Mouse (Mus musculus): ENCODE measurements around the gene Kctd8. TPM values are rescaled to one million over a fixed set of nuclear protein-coding genes. Genes with fewer than 3 reads are reported as not detected.

The Kctd8 gene
- polyA plus RNA-seq, 1 experiment from 2014 or later, result 13.6 TPM

GRCm38 (mm10) chr5:69222608-69223007, 118.9 kb downstream of the Kctd8 start:
- H3K4me1 ChIP-seq (ENCODE audit: control insufficient read depth, insufficient read depth, low read length), result no peaks in the 10 kb centered on the region
- no peak overlapping the region for H3K9ac ChIP-seq (replicated peaks; ENCODE audit: low read length)
- DNase-seq (no peak), ATAC-seq (ENCODE audit: low FRiP score, low TSS enrichment) (no peak)
- H3K27me3 ChIP-seq (ENCODE audit: control insufficient read depth, insufficient read depth, low read length), result no peaks in the 10 kb centered on the region
- no peak overlapping the region for H3K4me2 ChIP-seq (ENCODE audit: low read length)
- H3K9me3 ChIP-seq (ENCODE audit: control insufficient read depth, low read length), result no peaks in the 10 kb centered on the region
- no peak overlapping the region for H3K27ac ChIP-seq (replicated peaks; ENCODE audit: low read depth, low read length)
- H3K4me3 ChIP-seq (replicated peaks; ENCODE audit: low read depth, low read length), result no peak overlapping the region
- no peaks in the 10 kb centered on the region for H3K36me3 ChIP-seq (ENCODE audit: control insufficient read depth, insufficient read depth, low read length)
- 85% methylated on average over 1 of the region's 1 CpGs for WGBS

GRCm38 (mm10) chr5:69215216-69215615, 126.3 kb downstream of the Kctd8 start:
- DNase-seq (no peak), ATAC-seq (ENCODE audit: low FRiP score, low TSS enrichment) (no peak)
- 85% methylated on average over 3 of the region's 3 CpGs for WGBS
- Histone ChIP-seq H3K4me3 (replicated peaks; ENCODE audit: low read depth, low read length) (no peak overlapping the region), H3K9ac (replicated peaks; ENCODE audit: low read length) (no peak overlapping the region), H3K36me3 (ENCODE audit: control insufficient read depth, insufficient read depth, low read length) (no peaks in the 10 kb centered on the region), H3K27me3 (ENCODE audit: control insufficient read depth, insufficient read depth, low read length) (no peaks in the 10 kb centered on the region), H3K27ac (replicated peaks; ENCODE audit: low read depth, low read length) (no peak overlapping the region), H3K4me2 (ENCODE audit: low read length) (no peak overlapping the region), H3K9me3 (ENCODE audit: control insufficient read depth, low read length) (no peaks in the 10 kb centered on the region), H3K4me1 (ENCODE audit: control insufficient read depth, insufficient read depth, low read length) (no peaks in the 10 kb centered on the region)

- DNase-seq (peak; percentile 3), ATAC-seq (ENCODE audit: low FRiP score, low TSS enrichment) (no peak)
- Histone ChIP-seq H3K9me3 (ENCODE audit: control insufficient read depth, low read length) (no peaks in the 10 kb centered on the region), H3K27ac (replicated peaks; ENCODE audit: low read depth, low read length) (no peak overlapping the region), H3K4me2 (ENCODE audit: low read length) (no peak overlapping the region), H3K36me3 (ENCODE audit: control insufficient read depth, insufficient read depth, low read length) (no peaks in the 10 kb centered on the region), H3K4me3 (replicated peaks; ENCODE audit: low read depth, low read length) (no peak overlapping the region), H3K4me1 (ENCODE audit: control insufficient read depth, insufficient read depth, low read length) (no peaks in the 10 kb centered on the region), H3K27me3 (ENCODE audit: control insufficient read depth, insufficient read depth, low read length) (no peaks in the 10 kb centered on the region), H3K9ac (replicated peaks; ENCODE audit: low read length) (no peak overlapping the region)
These were observed 132.1 kb downstream of the Kctd8 start for GRCm38 (mm10) chr5:69209401-69209800.

- no peak overlapping the region for H3K4me3 ChIP-seq (replicated peaks; ENCODE audit: low read depth, low read length)
- 77% methylated on average over 2 of the region's 2 CpGs for WGBS
- no peak overlapping the region for H3K27ac ChIP-seq (replicated peaks; ENCODE audit: low read depth, low read length)
- H3K36me3 ChIP-seq (ENCODE audit: control insufficient read depth, insufficient read depth, low read length), result no peaks in the 10 kb centered on the region
- no peak for DNase-seq
- H3K4me2 ChIP-seq (ENCODE audit: low read length), result no peak overlapping the region
- no peaks in the 10 kb centered on the region for H3K27me3 ChIP-seq (ENCODE audit: control insufficient read depth, insufficient read depth, low read length)
- no peaks in the 10 kb centered on the region for H3K9me3 ChIP-seq (ENCODE audit: control insufficient read depth, low read length)
- ATAC-seq (ENCODE audit: low FRiP score, low TSS enrichment), result no peak
- no peaks in the 10 kb centered on the region for H3K4me1 ChIP-seq (ENCODE audit: control insufficient read depth, insufficient read depth, low read length)
- no peak overlapping the region for H3K9ac ChIP-seq (replicated peaks; ENCODE audit: low read length)
These were observed 133.8 kb downstream of the Kctd8 start for GRCm38 (mm10) chr5:69207713-69208112.

DNA sequence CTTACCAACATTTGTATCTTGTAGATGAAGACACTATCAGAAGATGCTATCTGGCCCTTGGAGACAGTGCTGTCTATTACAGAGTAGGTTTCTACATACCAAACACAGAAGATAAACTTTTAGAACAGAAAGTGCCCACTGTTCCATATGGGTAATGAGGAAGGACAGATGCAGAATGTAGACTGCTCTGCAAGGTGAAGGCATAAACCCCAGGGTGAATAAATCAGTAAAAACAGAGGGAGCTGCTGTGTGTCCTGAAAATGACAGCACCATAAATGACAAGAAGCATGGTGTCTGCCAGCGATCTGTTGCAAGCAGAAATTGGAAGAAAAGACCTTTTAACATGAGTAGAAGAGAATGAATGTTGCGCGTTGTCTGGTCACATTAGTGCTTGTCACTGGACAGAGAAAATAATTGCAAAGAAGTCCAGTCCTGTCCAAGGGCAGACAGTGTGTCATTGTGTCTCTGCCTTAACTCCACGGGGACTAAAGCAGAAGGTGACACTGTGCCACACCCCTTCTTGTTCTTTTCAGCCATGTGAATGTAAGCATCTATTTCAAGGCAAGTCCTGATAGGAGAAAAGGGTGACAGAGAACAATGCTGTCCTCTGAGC, 181.5 kb downstream of the Kctd8 start:
- WGBS, result 62% methylated on average over 4 of the region's 4 CpGs
- no peak overlapping the region for H3K4me3 ChIP-seq (replicated peaks; ENCODE audit: low read depth, low read length)
- no peaks in the 10 kb centered on the region for H3K9me3 ChIP-seq (ENCODE audit: control insufficient read depth, low read length)
- H3K9ac ChIP-seq (replicated peaks; ENCODE audit: low read length), result no peak overlapping the region
- no peak overlapping the region for H3K4me2 ChIP-seq (ENCODE audit: low read length)
- H3K36me3 ChIP-seq (ENCODE audit: control insufficient read depth, insufficient read depth, low read length), result no peaks in the 10 kb centered on the region
- DNase-seq, result no peak
- 0 out of 2 replicates have a peak, but pooled peaks have one; percentile 34 for ATAC-seq (ENCODE audit: low FRiP score, low TSS enrichment)
- no peak overlapping the region for H3K27ac ChIP-seq (replicated peaks; ENCODE audit: low read depth, low read length)
- H3K27me3 ChIP-seq (ENCODE audit: control insufficient read depth, insufficient read depth, low read length), result no peaks in the 10 kb centered on the region
- no peaks in the 10 kb centered on the region for H3K4me1 ChIP-seq (ENCODE audit: control insufficient read depth, insufficient read depth, low read length)

- H3K27me3 ChIP-seq (ENCODE audit: control insufficient read depth, insufficient read depth, low read length), result no peaks in the 10 kb centered on the region
These were observed 185.0 kb downstream of the Kctd8 start for GRCm38 (mm10) chr5:69156489-69156888.

DNA sequence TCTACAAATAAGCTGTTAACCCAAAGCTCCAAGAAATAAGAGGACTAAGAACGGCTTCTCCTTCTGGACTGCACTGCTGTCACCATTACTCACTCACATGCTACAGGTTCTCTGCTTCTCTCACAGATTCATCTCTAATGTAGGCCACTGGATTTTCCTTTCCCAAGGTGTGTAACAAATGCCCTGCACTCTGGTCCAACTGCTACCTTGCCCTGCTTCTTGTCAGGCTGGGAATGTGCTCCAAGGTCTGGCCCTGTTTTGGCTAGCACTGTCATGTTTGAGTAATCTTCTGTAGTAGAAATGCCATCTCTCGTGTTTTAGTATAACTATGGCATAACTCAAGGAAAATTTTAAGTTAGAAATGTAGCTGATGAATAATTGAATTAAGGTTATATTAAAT, 195.7 kb downstream of the Kctd8 start:
- H3K4me3 ChIP-seq (replicated peaks; ENCODE audit: low read depth, low read length), result no peak overlapping the region
- no peak for DNase-seq
- H3K27me3 ChIP-seq (ENCODE audit: control insufficient read depth, insufficient read depth, low read length), result no peaks in the 10 kb centered on the region
- H3K36me3 ChIP-seq (ENCODE audit: control insufficient read depth, insufficient read depth, low read length), result no peaks in the 10 kb centered on the region
- H3K4me1 ChIP-seq (ENCODE audit: control insufficient read depth, insufficient read depth, low read length), result no peaks in the 10 kb centered on the region
- H3K9me3 ChIP-seq (ENCODE audit: control insufficient read depth, low read length), result no peaks in the 10 kb centered on the region
- no peak overlapping the region for H3K9ac ChIP-seq (replicated peaks; ENCODE audit: low read length)
- ATAC-seq (ENCODE audit: low FRiP score, low TSS enrichment), result no peak
- 90% methylated on average over 2 of the region's 2 CpGs for WGBS
- no peak overlapping the region for H3K4me2 ChIP-seq (ENCODE audit: low read length)
- no peak overlapping the region for H3K27ac ChIP-seq (replicated peaks; ENCODE audit: low read depth, low read length)

More at GRCm38 (mm10) chr5:69156489-69156888, 185.0 kb downstream of the Kctd8 start:
- DNase-seq, result no peak
- Histone ChIP-seq H3K4me2 (ENCODE audit: low read length) (no peak overlapping the region), H3K9ac (replicated peaks; ENCODE audit: low read length) (no peak overlapping the region), H3K4me3 (replicated peaks; ENCODE audit: low read depth, low read length) (no peak overlapping the region), H3K36me3 (ENCODE audit: control insufficient read depth, insufficient read depth, low read length) (no peaks in the 10 kb centered on the region), H3K4me1 (ENCODE audit: control insufficient read depth, insufficient read depth, low read length) (no peaks in the 10 kb centered on the region), H3K9me3 (ENCODE audit: control insufficient read depth, low read length) (no peaks in the 10 kb centered on the region), H3K27ac (replicated peaks; ENCODE audit: low read depth, low read length) (no peak overlapping the region)
- no peak for ATAC-seq (ENCODE audit: low FRiP score, low TSS enrichment)
- WGBS, result 89% methylated on average over 3 of the region's 3 CpGs

GRCm38 (mm10) chr5:69141082-69141481, 200.4 kb downstream of the Kctd8 start:
- DNase-seq (peak; percentile 7), ATAC-seq (ENCODE audit: low FRiP score, low TSS enrichment) (no peak)
- 82% methylated on average over 4 of the region's 4 CpGs for WGBS
- H3K4me3 ChIP-seq (replicated peaks; ENCODE audit: low read depth, low read length), result no peak overlapping the region
- H3K27ac ChIP-seq (replicated peaks; ENCODE audit: low read depth, low read length), result no peak overlapping the region
- H3K4me2 ChIP-seq (ENCODE audit: low read length), result no peak overlapping the region
- no peak overlapping the region for H3K9ac ChIP-seq (replicated peaks; ENCODE audit: low read length)
- no peaks in the 10 kb centered on the region for H3K27me3 ChIP-seq (ENCODE audit: control insufficient read depth, insufficient read depth, low read length)
- H3K36me3 ChIP-seq (ENCODE audit: control insufficient read depth, insufficient read depth, low read length), result no peaks in the 10 kb centered on the region
- H3K4me1 ChIP-seq (ENCODE audit: control insufficient read depth, insufficient read depth, low read length), result no peaks in the 10 kb centered on the region
- no peaks in the 10 kb centered on the region for H3K9me3 ChIP-seq (ENCODE audit: control insufficient read depth, low read length)

- DNase-seq, result no peak
- Histone ChIP-seq H3K27ac (replicated peaks; ENCODE audit: low read depth, low read length) (no peak overlapping the region), H3K4me1 (ENCODE audit: control insufficient read depth, insufficient read depth, low read length) (no peaks in the 10 kb centered on the region), H3K27me3 (ENCODE audit: control insufficient read depth, insufficient read depth, low read length) (no peaks in the 10 kb centered on the region), H3K4me3 (replicated peaks; ENCODE audit: low read depth, low read length) (no peak overlapping the region), H3K36me3 (ENCODE audit: control insufficient read depth, insufficient read depth, low read length) (no peaks in the 10 kb centered on the region), H3K9ac (replicated peaks; ENCODE audit: low read length) (no peak overlapping the region), H3K9me3 (ENCODE audit: control insufficient read depth, low read length) (no peaks in the 10 kb centered on the region), H3K4me2 (ENCODE audit: low read length) (no peak overlapping the region)
- 81% methylated on average over 2 of the region's 2 CpGs for WGBS
- no peak for ATAC-seq (ENCODE audit: low FRiP score, low TSS enrichment)
These were observed 232.8 kb downstream of the Kctd8 start for GRCm38 (mm10) chr5:69108718-69109117.

Measured in midbrain, embryonic 14.5 days (tissue).